Mouse (Mus musculus) WW6 (cell line): Measurements from ENCODE around the gene Rpl18.

Experiments
- DNase-seq: peaks from one replicate; pipeline ENCODE4 v3.0.0-alpha.2; 2013; ENCODE audit warnings: low read depth, low spot score

The Rpl18 gene

DNA sequence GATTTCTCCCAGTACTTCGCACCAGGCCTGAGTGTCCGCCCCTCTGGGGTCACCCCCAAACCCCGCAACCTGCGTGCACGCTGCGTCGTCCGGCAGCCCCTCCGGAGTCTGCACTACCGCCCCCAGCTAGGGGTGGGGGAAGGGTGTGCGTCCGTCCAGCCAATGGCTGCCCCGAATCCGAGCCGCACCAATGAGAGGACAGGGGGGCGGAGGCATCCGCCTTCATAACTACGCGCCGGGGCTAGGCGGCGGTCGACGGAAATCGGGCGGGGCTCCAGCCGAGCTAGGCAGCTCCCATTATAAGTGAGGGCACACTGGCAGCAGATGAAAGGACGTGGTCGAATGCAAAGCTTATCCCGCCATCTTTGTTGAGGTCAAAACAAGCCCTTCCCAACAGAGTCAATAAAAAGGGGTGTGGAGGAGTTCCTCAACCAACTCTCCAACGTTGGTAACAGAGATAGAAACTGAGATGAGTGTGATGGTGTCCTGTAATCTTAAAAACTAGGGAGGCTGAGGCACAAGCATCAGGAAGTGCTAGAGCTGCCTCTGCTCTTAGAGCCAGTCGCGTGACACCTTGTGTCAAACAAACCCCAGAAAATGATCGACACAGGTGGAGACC is at the start of gene Rpl18:
Rpl18 (plus strand) TSS at position 368 of the 619 bp plus-strand sequence.
- DNase-seq, result peak; percentile 92

DNA sequence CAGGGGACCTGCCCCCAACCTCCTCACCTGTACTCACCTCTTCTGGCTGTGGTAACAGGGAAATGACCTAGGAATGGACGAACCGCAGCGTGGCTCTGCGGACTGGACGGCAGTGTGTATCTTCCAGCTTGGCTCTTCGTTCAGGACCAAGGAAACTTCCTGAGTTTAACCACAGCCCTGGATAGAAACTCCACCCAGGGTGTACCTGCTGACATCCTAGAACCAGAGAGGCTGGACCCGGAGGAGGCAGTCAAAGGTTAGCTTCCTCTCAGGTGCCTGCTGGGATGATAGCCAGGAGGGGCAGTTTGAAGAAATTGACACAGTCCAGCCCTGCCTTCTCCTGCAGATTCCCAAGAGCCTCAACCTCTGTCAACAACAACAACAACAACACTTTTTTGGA is 49.1 kb upstream of the Rpl18 start, which contains the start of gene Fut2:
Fut2 (minus strand) TSS at position 234 of the 400 bp plus-strand sequence.
- DNase-seq, result no peak

DNA sequence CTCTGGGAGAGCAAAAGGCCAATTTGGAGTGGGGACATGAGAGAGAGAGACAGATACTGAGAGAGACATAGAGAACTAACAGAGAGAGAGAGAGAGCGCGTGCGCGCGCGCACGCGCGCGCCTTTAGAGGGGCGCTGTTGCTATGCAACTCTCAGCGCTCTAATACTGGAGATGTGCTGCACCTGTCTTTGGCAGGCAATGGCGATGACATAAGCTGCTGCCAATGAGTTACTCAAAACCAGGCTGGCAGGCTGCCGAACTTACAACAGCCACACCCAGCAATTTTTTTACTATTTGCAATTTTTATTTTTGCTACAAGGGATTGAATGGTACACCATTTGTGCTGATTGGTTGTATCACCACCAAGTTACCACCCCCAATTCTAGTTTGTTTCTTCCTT is 47.5 kb upstream of the Rpl18 start:
- DNase-seq, result no peak

DNA sequence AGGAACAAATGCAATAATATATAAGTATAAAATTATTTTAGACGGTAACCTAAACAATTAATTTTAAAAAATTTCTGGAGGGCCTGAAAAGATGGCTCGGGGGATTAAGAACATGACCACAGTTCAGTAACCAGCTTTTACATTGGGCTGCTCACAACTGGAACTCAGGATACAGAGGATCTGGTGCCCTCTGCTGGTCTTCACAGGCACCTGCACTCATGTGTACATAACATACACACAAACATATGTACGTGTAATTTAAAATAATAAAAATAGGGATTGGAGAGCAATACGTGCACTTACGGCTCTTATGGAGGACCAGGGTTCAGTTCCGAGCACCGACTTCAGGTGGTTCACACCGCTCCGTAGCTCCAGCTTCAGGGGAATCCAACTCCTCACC is 46.3 kb upstream of the Rpl18 start:
- no peak for DNase-seq

DNA sequence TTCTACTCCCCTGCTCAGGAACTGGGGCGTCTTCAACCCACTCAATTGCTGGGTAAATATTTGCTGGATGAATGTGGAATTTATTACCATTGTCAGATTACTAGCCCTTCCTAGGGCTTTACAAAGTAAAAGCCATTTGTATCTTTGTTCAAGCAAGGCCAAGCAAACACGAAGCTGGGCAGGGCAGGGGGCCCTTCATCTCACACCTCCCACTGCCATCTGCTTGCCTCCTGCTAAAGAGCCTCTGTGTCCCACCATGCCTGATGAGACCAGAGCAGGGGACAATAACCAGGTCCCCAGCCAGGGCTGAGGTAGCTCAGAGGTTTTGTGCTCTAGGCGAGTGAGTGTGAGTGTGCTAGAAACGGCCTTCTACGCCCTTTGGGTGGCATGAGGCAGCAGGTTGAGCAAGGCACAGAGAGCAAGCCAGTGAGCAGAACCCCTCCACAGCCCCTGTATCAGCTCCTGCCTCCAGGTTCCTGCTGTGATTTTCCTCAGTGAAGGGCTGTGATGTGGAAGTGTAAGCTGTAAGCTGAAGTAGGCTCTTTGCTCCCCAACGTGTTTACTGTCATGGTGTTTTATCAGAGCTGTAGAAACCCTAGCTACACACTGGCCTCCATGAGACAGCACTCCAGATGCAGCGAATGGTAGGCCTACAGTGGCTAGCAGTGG is 37.5 kb upstream of the Rpl18 start:
- DNase-seq, result no peak

DNA sequence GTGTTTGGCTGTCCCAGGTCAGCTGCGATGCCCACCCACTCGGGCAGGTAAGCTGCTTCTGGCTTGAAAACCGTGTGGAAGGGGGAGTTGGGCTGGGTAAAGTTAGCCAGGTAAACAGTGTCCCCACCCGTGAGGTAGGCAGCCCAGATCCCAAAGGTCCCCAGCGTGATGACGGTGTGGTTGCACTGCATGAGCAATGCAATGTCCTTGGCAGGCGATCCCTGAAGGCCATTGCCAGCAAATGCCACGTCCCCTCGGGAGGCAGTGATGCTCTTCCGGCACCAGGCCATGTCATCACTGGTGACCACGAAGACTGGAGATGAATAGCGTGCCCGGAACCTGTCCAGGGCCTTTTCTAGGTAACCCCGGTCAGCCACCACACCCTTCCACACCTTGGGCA is 36.7 kb upstream of the Rpl18 start:
- no peak for DNase-seq

DNA sequence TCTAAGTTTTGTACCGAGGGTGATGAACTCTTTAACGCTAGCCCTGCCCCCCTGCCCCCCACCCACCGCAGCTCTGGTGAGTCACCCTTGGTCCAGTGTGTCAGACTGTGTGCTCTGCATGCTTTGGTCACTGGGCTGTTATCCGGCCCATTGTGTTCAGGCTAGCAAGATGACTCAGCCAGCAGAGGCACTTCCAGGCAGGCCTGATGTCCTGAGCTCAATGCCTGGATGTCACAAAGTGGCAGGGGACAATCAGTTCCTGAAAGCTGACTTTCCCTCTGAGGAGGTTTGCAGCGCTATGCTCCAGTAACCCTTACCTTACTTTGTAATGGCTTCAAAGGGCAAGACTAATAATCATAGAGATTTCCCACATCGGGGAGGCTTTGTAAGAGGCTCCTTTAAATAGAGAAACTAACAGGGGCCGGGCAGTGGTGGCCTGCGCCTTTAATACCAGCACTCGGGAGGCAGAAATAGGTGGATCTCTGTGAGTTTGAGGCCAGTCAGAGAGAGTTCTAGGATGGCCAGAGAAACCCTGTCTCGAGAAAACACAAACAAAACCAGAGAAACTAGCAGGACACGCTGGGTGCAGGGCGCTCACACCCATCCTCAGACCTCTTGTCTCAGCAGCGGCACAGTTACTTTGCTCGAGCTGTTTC is 35.2 kb upstream of the Rpl18 start:
- no peak for DNase-seq

DNA sequence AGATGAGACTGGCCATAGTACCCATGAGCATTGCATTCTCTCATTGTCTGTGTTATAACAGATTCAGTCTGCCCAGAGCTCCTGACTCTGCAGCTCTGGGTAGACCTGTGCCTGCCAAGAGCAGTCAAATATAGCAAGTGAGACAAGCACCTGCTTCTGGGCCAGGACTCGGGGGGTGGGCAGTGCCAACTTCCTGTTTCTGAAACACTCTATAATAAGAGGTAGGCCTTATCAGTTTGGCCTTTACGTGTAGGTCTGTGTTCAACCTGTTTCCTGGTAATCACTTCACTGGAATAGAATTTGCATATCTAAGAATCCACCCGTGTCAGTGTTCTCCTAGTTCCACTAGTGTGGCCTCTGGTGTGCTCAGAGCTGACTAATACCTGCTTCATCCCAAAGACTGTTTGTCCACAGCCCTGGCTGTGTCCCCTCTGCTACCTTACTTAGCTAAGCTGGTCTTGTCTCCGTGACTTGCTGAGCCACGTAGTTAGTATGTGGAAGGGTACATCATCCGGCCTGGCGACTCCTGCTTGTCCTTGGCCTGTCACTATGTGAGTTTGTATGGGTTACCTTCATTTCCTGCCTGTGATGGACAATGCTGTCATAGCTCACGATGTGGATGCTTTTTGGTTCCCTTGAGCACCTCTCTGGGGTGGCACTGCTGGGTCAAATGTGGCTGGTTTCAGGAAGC is 34.1 kb upstream of the Rpl18 start:
- no peak for DNase-seq

DNA sequence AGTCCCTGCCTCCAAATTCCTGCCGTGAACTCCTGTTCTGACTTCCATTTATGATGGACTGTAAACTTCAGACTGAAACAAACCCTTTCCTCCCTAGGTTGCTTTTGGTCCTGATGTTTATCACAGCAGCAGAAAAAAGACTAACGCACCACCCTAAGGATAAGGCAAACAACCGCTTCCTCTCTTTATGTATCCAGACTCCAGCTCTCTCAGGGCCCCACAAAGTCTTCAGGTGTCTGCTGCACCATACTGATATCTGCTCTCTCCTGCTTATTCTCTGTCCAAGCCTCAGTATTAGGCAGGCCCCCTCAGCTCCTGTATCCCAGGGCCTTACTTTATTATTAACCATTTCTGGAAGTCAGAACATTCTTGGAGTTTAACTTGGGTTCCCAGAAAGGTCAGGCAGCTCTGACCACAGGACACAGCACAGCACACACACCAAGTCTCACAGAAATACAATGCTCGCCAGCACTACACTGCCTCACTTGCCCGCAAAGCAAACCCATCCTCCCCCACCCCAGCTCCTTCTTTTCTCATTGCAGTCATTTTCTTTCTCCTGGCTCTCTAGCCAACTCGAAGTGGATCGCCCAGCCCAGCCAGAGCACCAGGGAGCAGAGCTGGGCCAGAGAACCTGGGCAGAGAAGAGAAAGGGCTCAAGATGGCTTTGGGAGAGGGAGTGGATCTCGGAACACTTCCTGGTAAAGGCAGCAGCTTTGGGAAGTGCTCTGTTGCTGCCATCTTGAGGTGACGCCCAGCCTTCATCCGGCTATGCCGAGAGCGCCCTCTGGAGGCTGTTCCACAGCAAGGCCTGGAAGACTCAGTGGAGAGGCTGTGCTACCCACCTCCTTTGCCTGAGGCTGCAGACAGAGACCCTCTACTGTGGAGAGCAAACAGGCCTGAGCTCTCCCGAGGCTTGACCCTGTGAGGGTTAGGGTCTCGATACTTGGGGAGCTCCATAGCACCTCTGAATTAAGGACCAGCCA is 32.8 kb upstream of the Rpl18 start:
- peak; percentile 84 for DNase-seq

DNA sequence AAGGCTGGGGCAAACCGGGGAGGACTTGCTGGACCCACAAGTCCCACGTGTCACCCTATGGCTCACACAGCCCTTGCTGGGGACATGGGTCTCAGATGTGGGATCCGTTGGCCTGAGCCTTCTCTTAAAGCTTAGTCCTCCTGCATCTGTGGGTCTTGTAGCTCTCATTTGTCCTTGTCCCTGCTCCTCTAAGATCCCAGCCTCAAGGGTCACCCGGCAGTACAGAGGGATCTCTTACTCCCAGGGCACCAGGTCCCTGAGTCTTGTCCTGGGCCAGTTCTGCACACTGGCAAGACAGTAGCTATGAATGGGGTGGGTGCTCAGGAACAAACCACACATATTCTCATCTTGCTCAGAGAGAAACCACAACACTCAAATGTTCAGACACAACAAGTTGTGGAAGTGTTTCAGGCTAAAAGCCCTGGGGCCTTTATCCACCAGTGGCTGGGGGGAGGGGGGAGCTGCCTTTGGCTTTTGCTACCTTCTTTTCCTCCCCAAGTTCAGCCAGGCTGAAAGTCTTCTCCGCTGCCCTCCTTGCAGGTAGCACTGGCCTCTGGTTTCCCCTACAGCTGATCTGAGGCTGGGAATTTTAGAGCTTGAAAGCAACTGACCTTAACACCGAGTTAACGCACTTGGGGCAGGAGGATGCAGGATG is 31.7 kb upstream of the Rpl18 start, which contains the start of gene Ntn5:
Ntn5 (plus strand) TSS at position 627 of the 655 bp plus-strand sequence.
- no peak for DNase-seq

DNA sequence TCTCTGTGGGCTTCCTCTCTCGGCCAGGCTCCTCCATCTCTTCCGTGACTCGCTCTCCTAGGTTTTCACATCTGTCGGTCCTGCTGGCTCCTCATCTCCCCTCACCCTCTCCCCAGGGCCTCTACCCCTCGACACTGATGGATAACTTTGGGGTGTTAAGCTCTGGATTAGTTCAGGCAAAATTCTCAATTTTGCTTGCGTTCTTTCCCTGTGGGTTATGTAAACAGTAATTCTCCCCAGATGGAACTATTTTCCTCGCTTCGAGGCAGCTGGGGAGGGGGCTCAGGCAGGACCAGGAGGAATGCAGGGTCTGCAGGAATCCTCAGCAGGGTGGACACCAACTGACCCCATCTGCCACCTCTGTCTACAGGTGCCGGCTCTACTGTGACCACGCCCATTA is 29.4 kb upstream of the Rpl18 start:
- DNase-seq, result no peak

DNA sequence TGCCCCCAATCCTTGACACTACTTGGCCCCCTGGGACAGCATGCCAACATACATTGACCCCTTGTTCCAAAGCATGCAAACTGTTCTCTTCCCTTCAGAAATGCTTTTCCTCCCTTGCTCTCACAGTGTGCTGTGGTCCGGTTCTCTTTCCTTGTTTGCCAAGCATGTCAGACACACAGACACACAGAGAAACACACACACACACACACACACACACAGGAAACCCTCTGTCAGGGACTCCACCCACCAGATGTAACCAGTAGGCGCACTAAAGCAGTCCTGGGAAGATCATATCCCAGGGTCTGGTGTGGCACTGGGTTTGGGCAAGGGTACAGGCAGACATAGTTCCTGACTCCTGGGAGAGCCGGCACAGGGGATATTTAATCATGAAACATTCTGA is 28.4 kb upstream of the Rpl18 start:
- no peak for DNase-seq

DNA sequence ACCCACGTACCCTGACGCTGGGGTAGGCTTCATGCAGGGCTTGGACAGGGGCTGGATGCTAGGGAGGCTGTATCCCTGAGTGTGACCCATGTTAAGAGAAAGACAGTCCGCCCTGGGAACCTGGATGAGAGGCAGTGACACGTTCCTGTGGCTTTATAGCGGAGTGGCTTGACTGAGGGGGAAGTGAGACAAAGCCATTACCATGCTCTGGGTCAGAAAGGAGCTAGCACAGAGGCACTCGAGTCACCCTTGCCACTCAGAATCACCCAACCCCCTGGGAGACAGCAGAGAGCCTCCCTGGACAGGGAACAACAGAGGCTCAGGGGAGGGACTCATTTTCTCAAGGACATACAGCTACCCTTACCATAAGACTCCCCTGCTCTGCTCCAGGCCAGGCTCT is 26.2 kb upstream of the Rpl18 start:
- DNase-seq, result no peak

DNA sequence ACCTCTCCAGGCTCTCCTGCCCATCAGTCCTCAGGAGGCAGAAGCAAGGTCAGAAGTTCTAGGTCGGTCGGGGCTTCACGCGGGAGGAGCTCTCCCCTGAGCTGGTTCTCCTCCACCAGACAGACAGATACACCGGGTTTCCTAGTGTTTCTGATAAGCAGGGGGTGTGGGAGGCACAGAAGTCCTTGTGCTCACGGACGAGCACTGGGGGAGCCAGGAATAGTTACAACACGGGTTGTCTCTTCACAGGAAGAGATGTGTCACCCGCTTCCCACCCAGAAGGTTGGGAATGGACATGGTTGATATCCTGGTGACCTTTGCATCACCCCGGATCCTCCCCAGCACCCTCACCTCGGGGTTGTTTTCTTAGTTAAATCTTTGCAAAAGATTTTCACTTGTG is 25.5 kb upstream of the Rpl18 start:
- DNase-seq, result no peak

DNA sequence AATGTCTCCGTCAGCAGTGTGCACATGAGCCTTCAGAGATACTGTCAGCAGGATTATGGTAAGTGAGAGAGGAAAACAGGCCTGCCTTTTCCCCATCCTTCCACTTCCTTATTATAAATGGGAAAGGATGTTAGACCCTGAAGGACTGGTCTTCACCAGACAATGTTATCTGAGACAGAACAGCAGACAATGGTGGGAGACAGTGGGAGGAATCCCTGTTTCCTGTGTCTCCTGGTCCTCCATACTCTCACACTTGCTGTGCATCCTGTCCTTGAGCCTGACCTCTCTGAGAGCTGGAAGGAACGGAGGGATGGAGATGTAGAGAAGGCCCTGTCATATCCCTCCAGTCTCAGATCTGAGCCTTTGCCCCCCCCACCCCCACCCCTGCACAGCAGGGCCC is 22.9 kb upstream of the Rpl18 start:
- no peak for DNase-seq

DNA sequence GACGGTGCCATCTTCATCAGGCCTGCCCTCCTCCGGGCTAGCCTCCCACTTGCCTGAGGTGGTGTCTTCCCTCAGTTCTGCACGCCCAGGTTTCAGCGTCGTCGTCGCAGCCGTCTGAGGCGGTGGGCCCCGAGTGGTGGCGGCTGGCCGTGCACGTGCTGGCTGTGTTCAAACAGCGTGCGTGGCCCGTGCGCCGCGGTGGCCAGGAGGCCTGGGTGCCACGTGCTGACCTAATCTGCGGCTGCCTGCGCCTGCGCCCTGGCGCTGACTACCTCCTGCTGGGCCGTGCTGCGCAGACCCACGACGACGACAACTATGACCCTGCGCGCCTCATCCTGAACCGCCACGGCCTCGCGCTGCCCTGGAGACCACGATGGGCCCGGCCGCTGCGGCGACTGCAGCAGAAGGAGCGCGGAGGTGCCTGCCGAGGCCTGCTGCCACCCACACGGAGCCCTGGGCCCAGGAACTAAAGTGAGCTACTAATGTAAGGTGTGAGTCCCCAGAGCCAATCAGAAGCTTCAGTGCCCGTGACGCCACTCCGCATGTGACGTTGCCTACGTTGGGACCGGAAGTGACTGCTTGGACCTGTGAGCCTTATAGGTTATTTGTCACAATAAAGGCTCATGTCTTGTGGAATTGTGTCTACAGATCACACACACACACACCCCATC is 21.2 kb upstream of the Rpl18 start, which contains the start of gene Sec1:
Sec1 (minus strand) TSS at position 482 of the 671 bp plus-strand sequence.
- no peak for DNase-seq

DNA sequence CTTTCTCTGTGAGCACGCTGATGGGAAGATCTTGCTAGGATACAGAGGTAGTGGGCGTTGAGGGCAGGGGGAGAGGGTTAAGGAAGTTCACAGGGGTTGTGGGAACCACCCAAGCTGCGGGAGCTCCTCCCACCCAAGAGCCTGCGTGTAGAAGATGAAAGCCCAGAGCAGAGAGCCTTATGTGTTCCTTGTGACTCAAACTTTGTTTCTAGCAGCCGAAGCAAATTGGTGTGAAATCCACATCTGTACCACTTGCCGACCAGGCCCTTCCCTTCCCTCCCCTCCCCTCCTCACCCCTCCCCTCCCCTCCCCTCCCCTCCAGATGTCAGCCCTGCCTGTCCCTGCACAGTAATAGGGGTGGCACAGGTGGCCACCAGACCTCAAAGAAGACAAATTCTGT is 20.2 kb upstream of the Rpl18 start:
- no peak for DNase-seq

DNA sequence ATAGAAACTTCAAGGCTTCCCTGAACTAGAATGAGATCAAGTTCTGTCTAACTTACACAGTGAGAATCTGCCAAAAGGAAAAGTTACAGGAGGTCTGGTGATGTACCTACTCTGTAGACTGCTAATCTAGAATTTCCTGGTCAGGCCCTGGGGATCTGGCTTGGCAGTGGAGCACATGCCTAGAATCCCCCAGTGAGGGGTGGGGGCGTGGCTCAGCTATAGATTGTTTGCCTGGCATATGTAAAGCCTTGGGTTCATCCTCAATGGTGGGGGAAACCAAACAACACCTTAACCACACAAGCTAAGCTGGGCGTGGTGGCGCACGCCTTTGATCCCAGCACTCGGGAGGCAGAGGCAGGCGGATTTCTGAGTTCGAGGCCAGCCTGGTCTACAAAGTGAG is 17.4 kb upstream of the Rpl18 start:
- no peak for DNase-seq

DNA sequence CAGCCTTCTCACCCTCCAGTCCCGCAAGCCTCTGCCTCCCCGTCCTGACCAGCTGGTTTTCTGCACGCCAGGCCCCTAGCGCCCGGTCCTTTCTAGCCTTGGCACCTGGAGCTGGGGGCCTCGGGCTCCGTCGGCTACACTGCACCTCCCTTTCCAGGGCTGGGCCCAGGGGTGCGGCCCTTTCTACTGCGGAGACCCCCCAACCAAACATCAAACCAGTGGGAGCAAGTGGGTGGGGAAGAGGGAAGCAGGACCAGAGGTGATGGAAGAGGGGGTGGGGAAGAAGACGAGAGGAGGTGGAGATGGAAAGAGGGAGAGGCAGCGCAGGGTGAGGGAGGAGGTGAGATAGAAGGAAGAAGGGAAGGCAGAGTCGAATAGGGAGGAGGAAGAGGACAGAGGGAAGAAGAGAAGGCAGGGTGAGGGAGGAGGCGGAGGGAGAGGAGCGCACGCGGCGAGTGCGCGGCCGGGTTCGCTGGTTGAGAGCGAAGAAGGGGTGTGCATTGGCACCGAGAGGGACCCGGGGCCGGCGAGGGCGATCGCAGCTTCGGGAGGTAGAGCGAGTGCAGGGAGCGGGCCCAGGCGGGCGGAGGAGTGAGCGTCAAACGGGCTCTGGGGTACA is 15.6 kb upstream of the Rpl18 start, which contains the start of gene Car11:
Car11 (plus strand) TSS at position 321 of the 619 bp plus-strand sequence.
- no peak for DNase-seq
